Comparison of ENCODE assay signal across 16 mouse cellular contexts in genomic region chr3:137279284-137279683, GRCm38 (mm10).
"Had no signal": no experiment of that assay in that cellular context is flagged by ENCODE, and none has a peak within 500 bp of the region (broad histone marks: within the 10 kb centered on the region; RNA-seq: fewer than 3 reads in every experiment).

No protein-coding gene starts in this region.

- H3K4me3 ChIP-seq: left cerebral cortex, adult 2 months; limb, embryonic 10.5 days; liver, embryonic 15.5 days; megakaryocyte, embryonic 14.5 days; midbrain, embryonic 15.5 days; neural tube, embryonic 12.5 days had no signal

- H3K9ac ChIP-seq: liver, embryonic 15.5 days; midbrain, embryonic 15.5 days; neural tube, embryonic 12.5 days had no signal

- DNase-seq: kidney, adult 18-20 months; kidney, postnatal 10 days; lung, adult 2 months; lung, postnatal 10 days; thymus, adult 18-20 months; thymus, postnatal 14 days had no signal

- H3K4me2 ChIP-seq: liver, embryonic 11.5 days; liver, embryonic 15.5 days; midbrain, embryonic 11.5 days; midbrain, embryonic 15.5 days; neural tube, embryonic 12.5 days had no signal

- H3K9me3 ChIP-seq: limb, embryonic 10.5 days; liver, embryonic 15.5 days; midbrain, embryonic 15.5 days; neural tube, embryonic 12.5 days had no signal

- H3K27me3 ChIP-seq: liver, embryonic 15.5 days; midbrain, embryonic 15.5 days; neural tube, embryonic 12.5 days had no signal

- H3K4me1 ChIP-seq: limb, embryonic 10.5 days; liver, embryonic 15.5 days; midbrain, embryonic 15.5 days; neural tube, embryonic 12.5 days had no signal

- H3K27ac ChIP-seq: left cerebral cortex, adult 2 months; limb, embryonic 10.5 days; liver, embryonic 15.5 days; macrophage; midbrain, embryonic 15.5 days; neural tube, embryonic 12.5 days; stomach, postnatal 0 days had no signal

- ATAC-seq: midbrain, embryonic 15.5 days had no signal

- H3K36me3 ChIP-seq: limb, embryonic 10.5 days; liver, embryonic 15.5 days; midbrain, embryonic 15.5 days; neural tube, embryonic 12.5 days had no signal
